11 mouse cellular contexts compared by ENCODE assay signal in the genomic region with DNA sequence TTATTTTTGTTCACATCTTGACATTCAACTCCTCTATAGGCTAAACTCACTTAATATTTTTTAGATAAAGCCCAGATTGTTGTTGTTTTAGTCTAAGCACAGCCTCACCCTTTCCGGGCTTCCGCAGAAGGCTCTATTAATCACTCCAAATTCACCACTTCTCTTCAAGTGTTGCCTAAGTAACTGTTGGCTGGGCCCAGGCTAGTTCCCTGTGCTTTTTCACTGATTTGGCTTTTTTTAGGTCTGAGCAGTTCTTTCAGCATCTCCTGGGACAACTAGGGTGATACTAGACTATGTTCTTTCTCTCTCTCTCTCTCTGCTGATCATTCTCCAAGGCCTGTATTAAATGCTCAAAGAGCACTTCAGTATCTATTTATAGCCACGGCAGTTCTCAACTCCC.
DNase-seq lines count a peak whose midpoint lies in the region; ATAC-seq lines count a peak whose summit lies in the region.
"Had no signal": no experiment of that assay in that cellular context is flagged by ENCODE, and none has a peak within 500 bp of the region (broad histone marks: within the 10 kb centered on the region; RNA-seq: fewer than 3 reads in every experiment).

No protein-coding gene starts in this region.

- no peaks in the 10 kb centered on the region for H3K27me3 ChIP-seq in heart, embryonic 15.5 days
- H3K27me3 ChIP-seq in neural tube, embryonic 14.5 days (ENCODE audit: control insufficient read depth, insufficient read depth, low read length) = no peaks in the 10 kb centered on the region
- H3K27me3 ChIP-seq: intestine, embryonic 15.5 days; lung, embryonic 15.5 days had no signal

- no peak for DNase-seq in frontal cortex, postnatal 25 days (ENCODE audit: low spot score in 2 of 2)
- peak; percentile 16 to 27 for DNase-seq in left cerebral cortex, adult 9 months (ENCODE audit: low spot score in 2 of 2)
- no peak for DNase-seq in left cerebral cortex, postnatal 36 days (ENCODE audit: low spot score in 2 of 2)
- DNase-seq in spleen, adult 18-20 months = no peak
- DNase-seq in testis, postnatal 10 days (ENCODE audit: low spot score) = no peak
- DNase-seq: adrenal gland, postnatal 14 days had no signal

- peak; percentile 72; the same call in 1 of the 2 replicates for ATAC-seq in frontal cortex, adult (ENCODE audit: low TSS enrichment)
- no peak for ATAC-seq in heart, embryonic 15.5 days (replicated peaks; ENCODE audit: insufficient number of reproducible peaks, insufficient read depth, low FRiP score, low read depth)
- ATAC-seq in neural tube, embryonic 14.5 days (ENCODE audit: low read depth) = peak; percentile 61; the same call in 1 of the 2 replicates
- ATAC-seq: intestine, embryonic 15.5 days had no signal

- intact Hi-C loops in left cerebral cortex, postnatal 36 days (cut with DNase I) = no loop called here

- no peak overlapping the region for H3K4me3 ChIP-seq in heart, embryonic 15.5 days
- no peak overlapping the region for H3K4me3 ChIP-seq in neural tube, embryonic 14.5 days (ENCODE audit: low read depth, low read length)
- H3K4me3 ChIP-seq: intestine, embryonic 15.5 days; lung, embryonic 15.5 days had no signal

- no peak overlapping the region for H3K4me2 ChIP-seq in heart, embryonic 15.5 days
- no peak overlapping the region for H3K4me2 ChIP-seq in neural tube, embryonic 14.5 days (ENCODE audit: low read depth, low read length)
- H3K4me2 ChIP-seq: intestine, embryonic 15.5 days; lung, embryonic 15.5 days had no signal

- H3K27ac ChIP-seq in heart, embryonic 15.5 days = peak overlapping the region; percentile 41
- peak overlapping the region; percentile 48; the same call in 1 of the 2 replicates for H3K27ac ChIP-seq in neural tube, embryonic 14.5 days (ENCODE audit: low read depth, low read length)
- H3K27ac ChIP-seq: intestine, embryonic 15.5 days; lung, embryonic 15.5 days had no signal

- H3K9ac ChIP-seq in heart, embryonic 15.5 days = no peak overlapping the region
- no peak overlapping the region for H3K9ac ChIP-seq in neural tube, embryonic 14.5 days (replicated peaks; ENCODE audit: low read depth, low read length)
- H3K9ac ChIP-seq: intestine, embryonic 15.5 days; lung, embryonic 15.5 days had no signal

- H3K4me1 ChIP-seq in heart, embryonic 15.5 days (replicated peaks) = peaks cover 11% of the 10 kb centered on the region
- H3K4me1 ChIP-seq in neural tube, embryonic 14.5 days (ENCODE audit: control insufficient read depth, insufficient read depth, low read length) = no peaks in the 10 kb centered on the region
- H3K4me1 ChIP-seq: intestine, embryonic 15.5 days; lung, embryonic 15.5 days had no signal

- WGBS in heart, embryonic 15.5 days = 43% methylated on average over 3 of the region's 3 CpGs
- WGBS in neural tube, embryonic 14.5 days = 46% methylated on average over 3 of the region's 3 CpGs

- H3K9me3 ChIP-seq in heart, embryonic 15.5 days (replicated peaks) = no peaks in the 10 kb centered on the region
- no peaks in the 10 kb centered on the region for H3K9me3 ChIP-seq in neural tube, embryonic 14.5 days (ENCODE audit: control insufficient read depth, low read length)
- H3K9me3 ChIP-seq: intestine, embryonic 15.5 days; lung, embryonic 15.5 days had no signal

- no peaks in the 10 kb centered on the region; the same call in 1 of the 2 replicates for H3K36me3 ChIP-seq in heart, embryonic 15.5 days
- no peaks in the 10 kb centered on the region for H3K36me3 ChIP-seq in neural tube, embryonic 14.5 days (ENCODE audit: control insufficient read depth, insufficient read depth, low read length)
- H3K36me3 ChIP-seq: intestine, embryonic 15.5 days had no signal

Comparison
In these comparisons a context has a peak if more than half of its experiments do, and no peak if none do; other contexts are left out.
1. DNase-seq: peak in left cerebral cortex, adult 9 months (2 of 2); none in frontal cortex, postnatal 25 days (0 of 2), left cerebral cortex, postnatal 36 days (0 of 2), spleen, adult 18-20 months (0 of 2) and testis, postnatal 10 days (single experiment).